Mouse (Mus musculus): Measurements from ENCODE around the gene I830077J02Rik. TPM values are rescaled to one million over a fixed set of nuclear protein-coding genes. Genes with fewer than 3 reads are reported as not detected.

The I830077J02Rik gene
- total RNA-seq, 2 experiments from 2014 or later, result 22.2 to 29.2 TPM

DNA sequence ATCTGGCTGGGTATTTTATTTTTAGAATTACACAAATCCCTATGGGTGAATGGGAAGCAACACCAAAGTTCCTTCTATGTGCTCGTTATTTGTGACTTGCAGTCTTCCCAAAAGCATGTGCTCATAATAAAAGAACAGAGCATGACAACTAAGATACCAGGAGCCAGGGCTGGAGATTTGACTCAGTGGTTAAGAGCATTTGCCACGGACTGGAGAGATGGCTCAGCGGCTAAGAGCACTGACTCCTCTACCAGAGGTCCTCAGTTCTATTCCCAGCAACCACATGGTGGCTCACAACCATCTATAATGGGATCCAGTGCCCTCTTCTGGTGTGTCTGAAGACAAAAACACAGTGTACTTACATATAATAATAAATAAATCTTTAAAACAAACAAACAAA is 35.7 kb downstream of the I830077J02Rik start:
- no peak for ATAC-seq (replicated peaks; ENCODE audit: poor library complexity, severe bottlenecking)

- ATAC-seq (replicated peaks; ENCODE audit: poor library complexity, severe bottlenecking), result peak; percentile 36
Observed at GRCm38 (mm10) chr3:105894601-105895592, 37.6 kb downstream of the I830077J02Rik start.

GRCm38 (mm10) chr3:105893941-105894391 is 38.5 kb downstream of the I830077J02Rik start:
- ATAC-seq (replicated peaks; ENCODE audit: poor library complexity, severe bottlenecking), result no peak

DNA sequence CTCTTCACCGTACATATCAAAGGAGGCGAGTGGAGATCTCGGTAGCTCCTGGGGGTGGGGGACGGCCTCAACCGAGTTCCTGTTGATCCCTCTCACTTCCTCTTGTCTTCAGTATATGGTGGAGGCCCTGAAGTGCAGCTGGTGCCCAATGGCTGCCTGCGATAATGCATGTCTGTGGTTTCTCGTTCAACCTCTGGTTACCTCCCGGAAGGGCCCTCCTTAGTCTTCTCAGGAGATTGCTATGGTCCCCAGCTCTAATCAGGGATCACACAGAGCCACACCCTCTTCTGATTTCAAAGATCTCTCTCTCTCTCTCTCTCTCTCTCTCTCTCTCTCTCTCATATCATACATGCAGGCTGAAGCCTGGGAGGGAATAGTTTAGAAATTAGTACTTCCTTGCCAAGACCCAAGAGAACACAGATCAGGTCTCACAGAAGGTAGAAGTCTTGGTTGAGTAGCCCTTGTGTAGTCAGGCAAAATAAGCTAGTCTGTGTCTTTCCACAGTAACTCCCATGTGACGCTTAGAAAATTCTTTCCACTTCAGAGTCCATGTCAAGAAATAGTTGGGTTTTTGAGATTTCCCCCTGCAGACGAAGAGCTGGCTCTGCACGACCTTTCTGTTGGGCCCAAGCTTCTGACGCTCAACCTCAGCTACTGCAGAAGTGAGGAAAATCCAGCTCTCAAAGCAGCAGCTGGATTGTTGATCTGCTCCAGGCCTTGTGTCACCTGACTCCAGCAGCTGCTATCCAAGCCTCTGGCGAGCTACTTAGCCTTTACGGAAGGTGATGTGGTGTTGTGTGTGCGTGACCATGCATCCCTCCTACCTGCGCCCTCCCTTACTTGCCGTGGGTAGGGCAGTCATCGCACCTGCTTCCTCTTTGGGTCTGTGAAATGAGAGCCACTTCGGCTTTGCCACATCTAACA is 39.6 kb downstream of the I830077J02Rik start:
- peak; percentile 61 for ATAC-seq (replicated peaks; ENCODE audit: poor library complexity, severe bottlenecking)

DNA sequence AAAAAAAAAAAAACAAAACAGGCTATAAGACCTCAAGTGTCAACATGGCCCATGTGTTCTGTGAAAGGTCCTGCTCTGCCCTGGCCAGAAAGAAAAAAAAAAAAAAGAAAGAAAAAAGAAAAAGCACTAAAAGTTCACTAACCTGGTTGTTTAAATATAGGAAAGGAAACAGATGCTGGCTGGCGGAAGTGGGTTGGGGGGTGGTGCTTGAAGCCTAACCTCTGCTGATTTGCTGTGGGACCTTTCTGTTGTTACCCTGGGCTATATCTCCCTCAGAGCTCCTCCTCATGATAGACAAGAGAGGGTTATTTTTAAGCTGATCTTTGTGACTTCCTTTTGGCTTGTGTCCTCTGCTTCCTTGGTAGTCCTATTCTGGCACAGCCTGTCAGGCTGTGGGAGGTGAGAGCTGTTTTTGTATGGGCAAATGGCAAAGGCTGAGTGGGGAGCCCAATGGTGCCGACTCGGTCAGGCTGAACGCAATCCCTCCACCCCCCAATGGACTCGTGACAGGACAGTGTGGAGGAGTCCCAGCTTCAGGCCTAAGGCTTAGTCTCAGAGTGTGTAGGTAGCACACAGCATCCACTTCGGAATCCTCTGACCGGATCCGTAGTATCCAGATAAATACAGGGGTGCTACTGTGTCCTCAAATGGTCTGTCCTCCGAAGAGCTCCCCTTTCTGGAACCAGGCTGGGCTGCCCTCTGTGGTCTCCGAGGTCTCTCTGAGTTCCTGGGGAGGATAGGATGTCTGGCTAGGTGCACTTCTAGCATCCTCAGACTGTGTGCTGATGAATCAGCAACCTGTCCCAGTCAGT is 40.5 kb downstream of the I830077J02Rik start:
- peak; percentile 37 for ATAC-seq (replicated peaks; ENCODE audit: poor library complexity, severe bottlenecking)

- no peak for ATAC-seq (replicated peaks; ENCODE audit: poor library complexity, severe bottlenecking)
Observed at GRCm38 (mm10) chr3:105891141-105891540, 41.3 kb downstream of the I830077J02Rik start.

DNA sequence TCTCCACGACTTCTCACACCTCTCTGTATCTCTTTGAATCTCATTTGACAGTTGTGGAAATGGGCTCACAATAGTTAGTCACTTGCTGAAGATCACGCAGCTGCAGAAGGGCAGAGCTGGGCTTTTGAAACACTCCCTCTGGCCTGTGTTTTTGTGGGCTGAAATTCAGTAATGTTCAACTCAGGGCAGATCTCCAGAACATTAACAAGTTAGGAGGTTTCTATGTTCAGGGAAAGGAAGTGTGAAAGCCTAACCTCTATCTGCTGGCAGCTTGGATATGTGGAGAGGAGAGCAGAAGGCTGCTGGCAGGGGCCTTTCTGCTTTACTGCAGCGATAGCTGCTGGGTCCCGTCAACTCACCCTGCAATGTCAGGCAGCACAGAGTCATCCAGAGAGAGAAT is 42.2 kb downstream of the I830077J02Rik start:
- ATAC-seq (replicated peaks; ENCODE audit: poor library complexity, severe bottlenecking), result no peak

- ATAC-seq (replicated peaks; ENCODE audit: poor library complexity, severe bottlenecking), result no peak
Observed at GRCm38 (mm10) chr3:105888961-105889360, 43.5 kb downstream of the I830077J02Rik start.

DNA sequence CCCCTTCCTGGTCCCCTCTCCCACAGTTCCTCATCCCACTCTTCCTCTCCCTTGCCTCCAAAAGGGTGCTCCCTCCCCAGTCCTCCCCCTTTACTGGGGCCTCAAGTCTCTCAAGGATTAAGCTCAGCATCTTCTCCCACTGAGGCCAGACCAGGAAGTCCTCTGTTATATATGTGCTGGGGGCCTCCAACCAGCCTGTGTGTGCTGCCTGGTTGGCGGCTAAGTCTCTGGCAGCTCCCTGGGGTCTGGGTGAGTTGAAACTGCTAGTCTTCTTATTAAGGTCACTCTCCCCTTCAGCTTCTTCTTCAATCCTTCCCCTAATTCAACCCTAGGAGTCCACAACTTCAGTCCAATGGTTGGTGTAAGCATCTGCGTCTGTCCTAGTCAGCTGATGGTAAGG is 49.4 kb downstream of the I830077J02Rik start:
- no peak for ATAC-seq (replicated peaks; ENCODE audit: poor library complexity, severe bottlenecking)

DNA sequence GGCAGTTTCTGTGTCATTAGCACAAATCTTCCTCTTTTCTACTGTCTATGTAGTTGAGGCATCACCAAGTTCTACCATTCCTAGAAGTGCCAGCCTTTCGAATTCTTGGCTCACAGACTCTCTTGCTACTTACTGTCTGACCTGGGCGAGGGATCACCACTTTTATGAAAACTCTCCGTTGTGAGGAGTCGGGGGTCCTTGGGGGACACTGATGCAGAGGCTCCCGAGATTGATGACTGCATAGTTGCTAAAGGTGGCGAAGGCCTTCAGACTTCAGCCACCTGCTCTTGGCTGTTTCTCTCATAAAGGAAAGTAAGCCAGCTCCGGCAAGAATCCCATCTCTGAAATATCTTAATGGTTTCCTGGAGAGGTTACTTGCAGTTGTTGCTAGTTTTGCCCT is 50.4 kb downstream of the I830077J02Rik start:
- no peak for ATAC-seq (replicated peaks; ENCODE audit: poor library complexity, severe bottlenecking)

GRCm38 (mm10) chr3:105880419-105880818 is 52.0 kb downstream of the I830077J02Rik start:
- ATAC-seq (replicated peaks; ENCODE audit: poor library complexity, severe bottlenecking), result peak; percentile 23; the same call in 1 of the 2 replicates

DNA sequence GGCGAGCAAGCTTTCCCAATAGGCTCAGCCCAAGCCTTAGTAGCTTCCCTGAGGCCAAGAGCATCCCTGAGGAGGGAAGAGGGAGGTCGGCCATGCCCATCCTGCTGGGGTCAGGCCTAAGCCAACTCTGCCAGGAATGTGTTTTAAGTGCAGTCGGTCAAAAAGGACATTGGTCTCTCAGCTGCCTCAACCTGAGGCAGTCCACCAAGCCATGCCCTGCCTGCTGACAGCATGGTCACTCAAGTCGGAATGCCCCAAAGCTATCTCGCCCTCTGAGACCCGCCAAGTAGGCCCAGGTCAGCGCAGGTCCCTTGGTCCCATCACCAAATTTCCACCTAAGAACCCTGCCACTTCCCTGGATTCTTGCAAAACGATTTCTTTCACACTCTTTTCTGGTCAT is 53.7 kb downstream of the I830077J02Rik start:
- no peak for ATAC-seq (replicated peaks; ENCODE audit: poor library complexity, severe bottlenecking)

- ATAC-seq (replicated peaks; ENCODE audit: poor library complexity, severe bottlenecking), result peak; percentile 86
Observed at GRCm38 (mm10) chr3:105877919-105878318, 54.5 kb downstream of the I830077J02Rik start.

GRCm38 (mm10) chr3:105877252-105877803 is 55.1 kb downstream of the I830077J02Rik start:
- peak; percentile 21; the same call in 1 of the 2 replicates for ATAC-seq (replicated peaks; ENCODE audit: poor library complexity, severe bottlenecking)

- ATAC-seq (replicated peaks; ENCODE audit: poor library complexity, severe bottlenecking), result no peak
Observed at GRCm38 (mm10) chr3:105876022-105876421, 56.4 kb downstream of the I830077J02Rik start.

Measured in granulocyte monocyte progenitor cell, adult 5-6 weeks (primary cell).